Mouse (Mus musculus): ENCODE measurements around the gene Rpp14. TPM values are rescaled to one million over a fixed set of nuclear protein-coding genes. Genes with fewer than 3 reads are reported as not detected.

The Rpp14 gene
- total and polyA plus RNA-seq, 2 experiments from 2014 or later, result 43.8 to 47.7 TPM

- TF ChIP-seq CTCF (IDR thresholded peaks at IDR 0.05; ENCODE audit: low read depth), result no peak
- ATAC-seq (no peak), DNase-seq (no peak)
- WGBS, result 85% methylated on average over 7 of the region's 7 CpGs
- no peak overlapping the region for H3K4me3 ChIP-seq (ENCODE audit: low read depth, low read length)
- H3K9ac ChIP-seq, result no peak overlapping the region
- no peaks in the 10 kb centered on the region for H3K27me3 ChIP-seq (ENCODE audit: insufficient read depth, low read length)
- no peaks in the 10 kb centered on the region for H3K9me3 ChIP-seq (ENCODE audit: low read length)
- no peaks in the 10 kb centered on the region for H3K4me1 ChIP-seq (ENCODE audit: insufficient read depth)
- no peak overlapping the region for H3K4me2 ChIP-seq (ENCODE audit: low read depth)
- H3K27ac ChIP-seq (ENCODE audit: low read depth, low read length), result no peak overlapping the region
- H3K36me3 ChIP-seq (ENCODE audit: insufficient read depth), result 0 out of 2 replicates have a peak, but pooled peaks cover 21% of the 10 kb centered on the region
Measured at GRCm38 (mm10) chr14:8124046-8124881, 44.1 kb downstream of the Rpp14 start.

DNA sequence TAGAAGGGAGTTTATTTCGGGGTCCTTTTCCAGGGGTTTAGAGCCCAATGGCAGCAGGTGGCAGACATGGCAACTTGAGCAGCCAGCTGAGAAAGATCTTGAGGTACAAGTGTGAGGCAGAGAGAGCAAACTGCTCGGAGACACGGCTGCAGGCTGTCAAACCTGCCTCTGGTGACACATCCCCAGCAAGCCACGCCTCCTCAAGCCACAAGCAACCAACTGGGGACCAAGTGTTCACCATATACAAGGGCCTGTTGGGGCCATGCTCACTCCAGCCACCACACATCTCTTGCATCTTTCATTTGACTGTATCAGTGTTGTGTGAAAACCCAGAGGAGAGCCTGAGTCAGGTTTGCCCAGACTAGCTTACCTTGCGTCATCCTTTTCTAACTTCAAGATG, 47.8 kb downstream of the Rpp14 start:
- Histone ChIP-seq H3K27ac (ENCODE audit: low read depth, low read length) (no peak overlapping the region), H3K27me3 (ENCODE audit: insufficient read depth, low read length) (no peaks in the 10 kb centered on the region), H3K4me2 (ENCODE audit: low read depth) (no peak overlapping the region), H3K9me3 (ENCODE audit: low read length) (no peaks in the 10 kb centered on the region), H3K4me1 (ENCODE audit: insufficient read depth) (no peaks in the 10 kb centered on the region), H3K36me3 (ENCODE audit: insufficient read depth) (peaks cover 22% of the 10 kb centered on the region), H3K4me3 (ENCODE audit: low read depth, low read length) (no peak overlapping the region), H3K9ac (no peak overlapping the region)
- DNase-seq (no peak), ATAC-seq (no peak)
- TF ChIP-seq CTCF (IDR thresholded peaks at IDR 0.05; ENCODE audit: low read depth), result no peak
- WGBS, result 76% methylated on average over 5 of the region's 5 CpGs

GRCm38 (mm10) chr14:8132789-8133188, 52.6 kb downstream of the Rpp14 start:
- TF ChIP-seq CTCF (IDR thresholded peaks at IDR 0.05; ENCODE audit: low read depth), result no peak
- ATAC-seq (no peak), DNase-seq (no peak)
- H3K36me3 ChIP-seq (ENCODE audit: insufficient read depth), result peaks cover 21% of the 10 kb centered on the region
- H3K4me3 ChIP-seq (ENCODE audit: low read depth, low read length), result no peak overlapping the region
- H3K9me3 ChIP-seq (ENCODE audit: low read length), result no peaks in the 10 kb centered on the region
- no peak overlapping the region for H3K27ac ChIP-seq (ENCODE audit: low read depth, low read length)
- H3K4me1 ChIP-seq (ENCODE audit: insufficient read depth), result no peaks in the 10 kb centered on the region
- no peak overlapping the region for H3K4me2 ChIP-seq (ENCODE audit: low read depth)
- H3K9ac ChIP-seq, result no peak overlapping the region
- no peaks in the 10 kb centered on the region for H3K27me3 ChIP-seq (ENCODE audit: insufficient read depth, low read length)
- WGBS, result 85% methylated on average over 8 of the region's 8 CpGs

DNA sequence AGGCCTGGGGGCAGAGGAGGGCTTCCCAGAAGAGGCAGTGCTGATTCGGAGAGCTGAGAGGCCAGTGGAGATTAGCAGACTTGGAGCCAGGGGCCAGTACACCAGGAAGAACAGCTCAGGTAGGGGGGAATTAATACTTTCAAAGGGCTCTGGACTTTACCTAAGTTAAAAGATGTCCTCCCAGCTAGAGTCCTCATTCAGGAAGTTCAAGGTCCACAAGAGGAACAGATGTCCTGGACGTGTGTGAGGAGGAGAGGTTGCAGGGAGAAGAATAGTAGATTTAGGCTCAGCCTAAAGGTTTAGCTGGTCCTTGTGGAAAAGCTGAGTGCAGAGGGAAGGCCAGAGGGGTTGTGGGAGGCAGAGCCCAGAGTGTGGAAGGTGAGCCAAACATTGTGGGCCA, 54.1 kb downstream of the Rpp14 start:
- no peaks in the 10 kb centered on the region for H3K27me3 ChIP-seq (ENCODE audit: insufficient read depth, low read length)
- ATAC-seq, result no peak
- no peaks in the 10 kb centered on the region for H3K4me1 ChIP-seq (ENCODE audit: insufficient read depth)
- DNase-seq, result no peak
- H3K4me2 ChIP-seq (ENCODE audit: low read depth), result no peak overlapping the region
- no peak for TF ChIP-seq CTCF (IDR thresholded peaks at IDR 0.05; ENCODE audit: low read depth)
- WGBS, result 60% methylated on average over 2 of the region's 2 CpGs
- H3K36me3 ChIP-seq (ENCODE audit: insufficient read depth), result peaks cover 30% of the 10 kb centered on the region
- no peaks in the 10 kb centered on the region for H3K9me3 ChIP-seq (ENCODE audit: low read length)
- H3K27ac ChIP-seq (ENCODE audit: low read depth, low read length), result no peak overlapping the region
- H3K4me3 ChIP-seq (ENCODE audit: low read depth, low read length), result no peak overlapping the region
- no peak overlapping the region for H3K9ac ChIP-seq

GRCm38 (mm10) chr14:8135130-8135529, 55.0 kb downstream of the Rpp14 start:
- WGBS, result 31% methylated on average over 3 of the region's 3 CpGs
- no peak overlapping the region for H3K4me2 ChIP-seq (ENCODE audit: low read depth)
- H3K27me3 ChIP-seq (ENCODE audit: insufficient read depth, low read length), result no peaks in the 10 kb centered on the region
- no peak overlapping the region for H3K4me3 ChIP-seq (ENCODE audit: low read depth, low read length)
- H3K27ac ChIP-seq (ENCODE audit: low read depth, low read length), result no peak overlapping the region
- no peaks in the 10 kb centered on the region for H3K4me1 ChIP-seq (ENCODE audit: insufficient read depth)
- DNase-seq (peak; percentile 43), ATAC-seq (peak; percentile 75)
- H3K36me3 ChIP-seq (ENCODE audit: insufficient read depth), result peaks cover 30% of the 10 kb centered on the region
- H3K9me3 ChIP-seq (ENCODE audit: low read length), result no peaks in the 10 kb centered on the region
- no peak overlapping the region for H3K9ac ChIP-seq
- no peak for TF ChIP-seq CTCF (IDR thresholded peaks at IDR 0.05; ENCODE audit: low read depth)

GRCm38 (mm10) chr14:8139724-8140710, 59.9 kb downstream of the Rpp14 start:
- WGBS, result 23% methylated on average over 23 of the region's 23 CpGs
- Histone ChIP-seq H3K9ac (no peak overlapping the region), H3K9me3 (ENCODE audit: low read length) (no peaks in the 10 kb centered on the region), H3K4me1 (ENCODE audit: insufficient read depth) (no peaks in the 10 kb centered on the region), H3K4me3 (ENCODE audit: low read depth, low read length) (no peak overlapping the region), H3K27ac (ENCODE audit: low read depth, low read length) (no peak overlapping the region), H3K4me2 (ENCODE audit: low read depth) (no peak overlapping the region), H3K27me3 (ENCODE audit: insufficient read depth, low read length) (no peaks in the 10 kb centered on the region), H3K36me3 (ENCODE audit: insufficient read depth) (peaks cover 45% of the 10 kb centered on the region)
- no peak for TF ChIP-seq CTCF (IDR thresholded peaks at IDR 0.05; ENCODE audit: low read depth)
- ATAC-seq (peak; percentile 70), DNase-seq (peak; percentile 22)

Measured in forebrain, postnatal 0 days (tissue).